Mouse (Mus musculus) G1E (cell line): ENCODE results near the gene Uspl1.

ENCODE experiments used
- CTCF ChIP-seq: IDR thresholded peaks from 2 replicates; pipeline ENCODE4 v1.5.1; 2012; ENCODE audit warnings: low read depth, low read length, inconsistent platforms, mixed read lengths
- GATA1 ChIP-seq: IDR thresholded peaks from 2 replicates; pipeline ENCODE4 v1.6.1; 2012; ENCODE audit warnings: borderline replicate concordance, low read length, inconsistent platforms, mixed read lengths
- POLR2AphosphoS5 ChIP-seq: IDR thresholded peaks from 2 replicates; pipeline ENCODE4 v1.6.1; 2012; ENCODE audit warnings: low read depth, low read length, inconsistent platforms; ENCODE audit not compliant: insufficient replicate concordance
- TAL1 ChIP-seq: conservative IDR thresholded peaks from 2 replicates; pipeline ENCODE4 v1.6.1; 2012; ENCODE audit warnings: low read depth, low read length, inconsistent platforms, mixed read lengths

DNA sequence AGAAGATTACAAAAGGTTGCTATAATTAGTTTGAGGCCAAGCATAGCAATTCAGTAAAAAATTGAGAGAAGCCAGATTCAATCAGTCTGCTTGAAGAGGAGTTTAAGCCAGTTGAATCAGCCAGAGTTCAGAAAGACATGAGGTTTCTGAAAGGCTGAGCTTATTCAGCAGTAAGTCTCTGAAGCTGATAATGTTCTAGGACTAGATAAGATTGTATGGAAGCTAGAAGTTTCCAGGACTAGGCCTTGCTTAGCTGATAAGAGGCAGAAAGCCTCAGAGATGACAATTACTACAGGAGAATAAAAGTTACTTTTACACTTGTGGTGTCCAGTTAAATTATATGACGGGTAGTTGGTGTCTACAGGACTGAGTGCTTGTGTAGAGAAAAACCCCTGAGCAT lies 6.0 kb downstream of the Uspl1 start:
- no peak for TF ChIP-seq CTCF
- no peak for TF ChIP-seq GATA1
- no peak for TF ChIP-seq POLR2AphosphoS5
- no peak for TF ChIP-seq TAL1
